Mouse (Mus musculus): ENCODE measurements around the gene Mxra7.
"Not testable (repeated sequence)": the region's sequence is repeated elsewhere in the genome, so short reads cannot be mapped to it uniquely, and the experiment has no call there.

Gene Mxra7

GRCm38 (mm10) chr11:116827534-116828165, at the start of gene Mxra7:
Gene Mxra7 (minus strand): TSS chr11:116828046.
- DNase-seq (ENCODE audit: low spot score in 2 of 2) = peak; percentile 79 to 83

- DNase-seq (ENCODE audit: low spot score in 2 of 2) = no peak
Measured at GRCm38 (mm10) chr11:116873987-116874386, 46.1 kb upstream of the Mxra7 start.

GRCm38 (mm10) chr11:116871538-116871937, 43.7 kb upstream of the Mxra7 start:
- DNase-seq (ENCODE audit: low spot score in 2 of 2) = no peak

- DNase-seq (ENCODE audit: low spot score in 2 of 2) = no peak
Measured at GRCm38 (mm10) chr11:116869641-116870040, 41.8 kb upstream of the Mxra7 start.

GRCm38 (mm10) chr11:116869223-116869622, 41.4 kb upstream of the Mxra7 start:
- peak; percentile 21 to 29 for DNase-seq (ENCODE audit: low spot score in 2 of 2)

GRCm38 (mm10) chr11:116868129-116868528, 40.3 kb upstream of the Mxra7 start:
- DNase-seq (ENCODE audit: low spot score in 2 of 2) = peak in 1 of 2 experiments; percentile 60

GRCm38 (mm10) chr11:116865945-116866585, 38.2 kb upstream of the Mxra7 start:
- no peak for DNase-seq (ENCODE audit: low spot score in 2 of 2)

- DNase-seq (ENCODE audit: low spot score in 2 of 2) = no peak
Measured at GRCm38 (mm10) chr11:116864444-116864843, 36.6 kb upstream of the Mxra7 start.

- no peak for DNase-seq (ENCODE audit: low spot score in 2 of 2)
Measured at GRCm38 (mm10) chr11:116857183-116857850, 29.5 kb upstream of the Mxra7 start.

- no peak for DNase-seq (ENCODE audit: low spot score in 2 of 2)
Measured at GRCm38 (mm10) chr11:116854279-116854678, 26.4 kb upstream of the Mxra7 start.

GRCm38 (mm10) chr11:116853512-116853928, 25.7 kb upstream of the Mxra7 start:
- DNase-seq (ENCODE audit: low spot score in 2 of 2) = peak; percentile 97

GRCm38 (mm10) chr11:116852891-116853511, 25.2 kb upstream of the Mxra7 start, which contains the start of gene Srsf2:
Gene Srsf2 (minus strand): TSS chr11:116853094.
- DNase-seq (ENCODE audit: low spot score in 2 of 2) = peak; percentile 92 to 96

GRCm38 (mm10) chr11:116852291-116852890, 24.5 kb upstream of the Mxra7 start, which contains the start of gene Mfsd11:
Gene Mfsd11 (plus strand): TSS chr11:116852440.
- DNase-seq (ENCODE audit: low spot score in 2 of 2) = peak; percentile 77 to 85

GRCm38 (mm10) chr11:116851576-116852290, 23.9 kb upstream of the Mxra7 start:
- peak in 1 of 2 experiments; percentile 35 for DNase-seq (ENCODE audit: low spot score in 2 of 2)

- no peak for DNase-seq (ENCODE audit: low spot score in 2 of 2)
Measured at GRCm38 (mm10) chr11:116850833-116851477, 23.1 kb upstream of the Mxra7 start.

- no peak for DNase-seq (ENCODE audit: low spot score in 2 of 2)
Measured at GRCm38 (mm10) chr11:116850085-116850484, 22.2 kb upstream of the Mxra7 start.

GRCm38 (mm10) chr11:116849587-116849986, 21.7 kb upstream of the Mxra7 start:
- no peak for DNase-seq (ENCODE audit: low spot score in 2 of 2)

GRCm38 (mm10) chr11:116848877-116849178, 21.0 kb upstream of the Mxra7 start:
- DNase-seq (ENCODE audit: low spot score in 2 of 2) = not testable (repeated sequence)

- no peak for DNase-seq (ENCODE audit: low spot score in 2 of 2)
Measured at GRCm38 (mm10) chr11:116848086-116848876, 20.4 kb upstream of the Mxra7 start.

Measured in urinary bladder, postnatal 36 days (tissue).